Mouse (Mus musculus) G1E (cell line): Measurements from ENCODE around the gene Nup210. TPM values are rescaled to one million over a fixed set of nuclear protein-coding genes. Genes with fewer than 3 reads are reported as not detected.

Source experiments
- ATAC-seq: 2 replicates; pipeline ENCODE4 v1.8.0; 2016; ENCODE audit warnings: mild to moderate bottlenecking; ENCODE audit not compliant: insufficient number of reproducible peaks, poor library complexity, low FRiP score, severe bottlenecking; ENCODE audit errors: extremely low read depth
- DNase-seq: peaks from one replicate; pipeline ENCODE4 v3.0.0; 2012; ENCODE audit warnings: low spot score
- H3K27me3 ChIP-seq: 2 replicates; pipeline ENCODE4 v1.6.1; 2012; ENCODE audit warnings: mild to moderate bottlenecking, low read length, inconsistent platforms; ENCODE audit not compliant: insufficient read depth
- H3K36me3 ChIP-seq: replicated peaks from 2 replicates; pipeline ENCODE3; 2012; ENCODE audit warnings: mild to moderate bottlenecking, inconsistent platforms
- H3K4me1 ChIP-seq: 2 replicates; pipeline ENCODE4 v1.6.1; 2012; ENCODE audit warnings: low read depth, low read length, inconsistent platforms, mixed read lengths; ENCODE audit not compliant: insufficient read depth
- H3K4me3 ChIP-seq: 2 replicates; pipeline ENCODE4 v1.5.1; 2012; ENCODE audit warnings: low read depth, mild to moderate bottlenecking, inconsistent platforms, low read length, moderate library complexity, mixed read lengths
- H3K9me3 ChIP-seq: replicated peaks from 2 replicates; pipeline ENCODE4 v1.6.1; 2012; ENCODE audit warnings: inconsistent platforms
- CTCF ChIP-seq: IDR thresholded peaks from 2 replicates; pipeline ENCODE4 v1.5.1; 2012; ENCODE audit warnings: low read depth, low read length, inconsistent platforms, mixed read lengths
- GATA1 ChIP-seq: IDR thresholded peaks from 2 replicates; pipeline ENCODE4 v1.6.1; 2012; ENCODE audit warnings: borderline replicate concordance, low read length, inconsistent platforms, mixed read lengths
- GATA2 ChIP-seq: IDR thresholded peaks from 2 replicates; pipeline ENCODE4 v1.6.1; 2012; ENCODE audit warnings: low read depth, low read length, inconsistent platforms, borderline replicate concordance
- POLR2AphosphoS5 ChIP-seq: IDR thresholded peaks from 2 replicates; pipeline ENCODE4 v1.6.1; 2012; ENCODE audit warnings: low read depth, low read length, inconsistent platforms; ENCODE audit not compliant: insufficient replicate concordance
- TAL1 ChIP-seq: conservative IDR thresholded peaks from 2 replicates; pipeline ENCODE4 v1.6.1; 2012; ENCODE audit warnings: low read depth, low read length, inconsistent platforms, mixed read lengths
- polyA plus RNA-seq: library from polyadenylated mRNA; stranded (reverse); fragments of >175 nt; gene quantifications from 2 replicates; pipeline ENCODE4 v1.2.3, GENCODE M21; 2012
- total RNA-seq, 2 experiments: library from RNA; stranded (forward) in 1 of 2; stranded (reverse) in 1 of 2; fragments of 200-1000 nt in 1 of 2; fragments of >200 nt in 1 of 2; fragmentation: Nextera tagmentation in 1 of 2; gene quantifications; 2 replicates each; pipeline ENCODE4 v1.2.3; 2014 to 2017

Nup210 gene
- total RNA-seq (2014; fragmentation: Nextera tagmentation) (97.7 and 114 TPM in 2 replicates), total RNA-seq (2017) (29.7 and 34.6 TPM in 2 replicates), polyA plus RNA-seq (44.3 and 90.0 TPM in 2 replicates)

DNA sequence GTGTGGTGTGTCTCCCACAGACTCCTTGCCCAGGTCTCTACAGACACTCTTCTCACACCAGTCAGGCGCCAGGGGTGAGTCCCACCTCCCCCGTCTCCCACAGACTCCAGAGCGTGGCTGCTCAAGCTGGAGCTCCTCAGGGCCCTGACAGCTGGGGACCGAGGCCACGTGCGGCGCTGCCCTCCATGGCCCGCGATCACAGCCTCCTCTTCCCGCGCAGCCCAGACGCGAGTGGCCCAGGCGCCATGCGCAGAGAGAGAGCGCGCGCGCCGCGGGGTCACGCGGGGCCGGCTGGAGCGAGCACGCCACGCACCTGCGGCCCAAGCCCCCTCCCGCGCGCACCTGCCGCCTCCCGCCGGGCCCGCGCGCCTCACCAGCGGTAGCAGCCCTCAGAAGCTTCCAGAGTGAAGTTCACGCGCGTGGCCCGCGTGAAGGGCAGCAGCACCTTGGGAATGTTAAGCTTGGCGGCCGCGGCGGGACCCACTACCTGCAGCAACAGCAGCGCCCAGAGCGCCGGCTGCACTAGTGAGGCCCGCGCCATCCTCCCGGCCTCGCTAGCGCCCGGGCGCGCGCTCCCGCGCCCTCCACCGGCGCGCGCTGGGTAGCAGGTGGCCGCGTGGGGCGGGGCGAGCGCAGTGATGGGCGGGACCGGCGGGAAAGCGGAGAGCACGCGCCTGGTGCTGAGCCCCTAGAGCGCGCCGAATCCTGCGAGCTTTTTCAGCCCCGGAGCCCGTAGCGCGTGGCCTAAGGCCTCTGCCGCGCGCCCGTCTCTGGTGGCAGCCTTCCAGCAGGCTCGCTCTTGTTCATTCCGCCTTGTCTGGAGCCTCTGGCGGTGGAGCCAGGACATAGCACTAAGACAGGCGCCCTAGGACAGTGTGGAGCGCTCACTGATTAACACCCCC is at the start of gene Nup210:
Gene Nup210, minus strand, starts transcription at position 586 of the 902 bp plus-strand sequence.
- H3K27me3 ChIP-seq = peaks cover 4% of the 10 kb centered on the region; the same call in 1 of the 2 replicates
- 0 out of 2 replicates have a peak, but pooled peaks cover under 1% of the 10 kb centered on the region for H3K9me3 ChIP-seq
- H3K4me3 ChIP-seq = peak within 1 kb of the TSS; percentile 87
- ATAC-seq = peak; percentile 64
- H3K36me3 ChIP-seq = peaks cover 16% of the 10 kb centered on the region
- peaks cover 55% of the 10 kb centered on the region for H3K4me1 ChIP-seq
- DNase-seq = peak; percentile 90
- TF ChIP-seq GATA2 = no peak
- no peak for TF ChIP-seq CTCF
- TF ChIP-seq GATA1 = no peak
- no peak for TF ChIP-seq TAL1
- TF ChIP-seq POLR2AphosphoS5 = no peak

DNA sequence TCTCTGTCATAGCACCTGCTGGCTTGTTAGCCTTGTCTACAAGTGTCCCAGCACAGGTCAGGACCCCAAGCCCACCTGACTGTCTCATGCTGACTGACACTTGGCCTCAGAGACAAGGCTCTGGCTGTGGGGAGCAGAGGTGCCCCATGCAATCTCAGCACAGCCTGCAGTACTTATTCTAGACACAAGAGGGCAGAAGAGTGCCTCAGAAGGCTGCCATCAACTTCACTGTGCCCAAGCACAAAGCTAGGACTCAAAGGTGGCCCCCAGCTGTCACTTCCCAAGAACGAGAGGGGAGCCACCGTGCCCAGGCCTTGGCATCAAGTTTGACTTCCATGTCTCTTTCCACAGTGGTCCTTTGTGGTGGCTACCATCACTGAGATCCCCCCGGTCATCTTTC is 48.6 kb upstream of the Nup210 start:
- H3K36me3 ChIP-seq = no peaks in the 10 kb centered on the region
- peaks cover 41% of the 10 kb centered on the region for H3K4me1 ChIP-seq
- H3K9me3 ChIP-seq = no peaks in the 10 kb centered on the region
- H3K4me3 ChIP-seq = no peak overlapping the region
- peak; percentile 35 for DNase-seq
- no peak for ATAC-seq
- peaks cover 8% of the 10 kb centered on the region for H3K27me3 ChIP-seq
- TF ChIP-seq POLR2AphosphoS5 (no peak), CTCF (peak; percentile 95), GATA1 (no peak)

DNA sequence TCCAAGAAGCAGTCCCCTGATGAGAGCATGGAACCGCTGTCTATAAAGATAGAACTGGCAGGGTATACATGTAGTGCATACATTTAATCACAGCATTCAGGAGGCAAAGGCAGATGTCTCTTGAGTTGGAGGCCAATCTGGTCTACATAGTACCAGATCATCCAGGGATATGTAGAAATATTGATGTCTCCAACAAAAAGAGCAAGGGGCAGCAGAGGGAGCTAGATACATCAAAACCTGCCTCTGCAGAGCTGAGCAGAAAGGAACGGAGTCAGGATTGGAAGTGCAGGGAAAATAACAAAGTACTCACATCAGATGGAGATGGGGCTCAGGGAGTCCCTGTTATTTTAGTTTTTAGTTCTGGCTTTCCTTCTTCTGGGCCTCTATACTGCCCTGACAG is 48.0 kb upstream of the Nup210 start:
- Histone ChIP-seq H3K36me3 (no peaks in the 10 kb centered on the region), H3K4me1 (peaks cover 41% of the 10 kb centered on the region), H3K27me3 (peaks cover 8% of the 10 kb centered on the region), H3K9me3 (no peaks in the 10 kb centered on the region), H3K4me3 (no peak overlapping the region)
- DNase-seq (no peak), ATAC-seq (no peak)
- no peak for TF ChIP-seq POLR2AphosphoS5
- TF ChIP-seq TAL1 = no peak
- no peak for TF ChIP-seq GATA2

DNA sequence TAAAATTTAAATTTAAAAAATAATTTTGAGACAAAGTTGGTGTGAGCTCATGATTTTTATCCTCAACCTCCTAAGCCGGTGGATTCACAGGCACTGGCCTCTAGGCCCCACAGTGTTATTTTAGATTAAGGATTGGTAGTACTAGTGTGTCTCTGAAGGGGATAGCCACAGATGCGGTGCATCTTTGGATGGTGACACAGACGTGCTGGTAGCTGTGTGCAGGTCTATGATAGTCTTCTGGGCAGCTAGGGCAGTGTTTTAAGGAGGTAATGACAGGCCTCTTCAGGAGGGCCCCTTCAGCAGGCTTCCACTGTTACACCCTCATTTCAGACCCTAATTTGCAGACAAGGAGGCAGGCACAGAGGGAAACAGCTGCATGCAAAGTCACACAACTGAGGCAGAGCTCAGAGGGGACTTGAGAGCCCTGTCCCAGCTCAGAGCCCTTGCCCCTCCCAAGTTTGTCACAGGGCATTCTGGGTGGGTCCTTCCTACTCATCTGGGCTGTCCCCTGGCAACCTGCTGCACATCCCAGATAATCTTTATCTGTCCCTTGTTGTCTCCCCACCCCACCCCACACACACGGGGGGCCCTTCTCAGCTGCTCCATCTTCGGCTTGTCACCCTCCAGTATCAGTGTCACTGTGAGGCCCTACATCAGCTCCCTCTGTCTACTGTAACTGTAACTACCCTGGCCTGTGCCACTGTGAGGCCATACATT is 46.7 kb upstream of the Nup210 start:
- H3K36me3 ChIP-seq = no peaks in the 10 kb centered on the region
- peaks cover 6% of the 10 kb centered on the region; the same call in 1 of the 2 replicates for H3K27me3 ChIP-seq
- ATAC-seq (peak; percentile 71), DNase-seq (no peak)
- peak overlapping the region; percentile 35; the same call in 1 of the 2 replicates for H3K4me3 ChIP-seq
- TF ChIP-seq TAL1 = peak; percentile 67
- no peak for TF ChIP-seq POLR2AphosphoS5
- H3K9me3 ChIP-seq = no peaks in the 10 kb centered on the region
- peaks cover 48% of the 10 kb centered on the region for H3K4me1 ChIP-seq

DNA sequence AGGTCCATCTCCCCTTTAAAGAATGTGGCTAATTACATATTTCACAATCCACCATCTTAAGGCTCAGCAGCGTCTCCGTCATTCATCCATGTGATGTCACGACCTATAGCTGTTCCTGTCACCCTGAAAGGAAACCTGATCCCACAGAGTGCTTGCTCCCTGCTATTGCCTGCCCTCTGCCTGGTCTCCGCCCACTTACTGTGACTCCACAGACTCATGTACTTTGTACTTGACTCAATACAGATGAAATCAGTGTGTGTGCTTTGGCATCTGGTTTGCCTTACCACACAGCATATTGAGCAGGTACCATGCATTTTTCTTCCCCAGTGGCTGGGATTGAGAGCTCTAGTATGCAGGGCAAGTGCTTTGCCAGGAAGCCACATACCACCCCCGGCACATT is 45.7 kb upstream of the Nup210 start:
- no peak overlapping the region for H3K4me3 ChIP-seq
- ATAC-seq = no peak
- H3K4me1 ChIP-seq = peaks cover 51% of the 10 kb centered on the region
- peaks cover 11% of the 10 kb centered on the region; the same call in 1 of the 2 replicates for H3K27me3 ChIP-seq
- DNase-seq = no peak
- TF ChIP-seq POLR2AphosphoS5 = no peak
- TF ChIP-seq GATA1 = no peak
- TF ChIP-seq CTCF = no peak
- TF ChIP-seq TAL1 = no peak
- no peak for TF ChIP-seq GATA2
- H3K9me3 ChIP-seq = no peaks in the 10 kb centered on the region
- H3K36me3 ChIP-seq = no peaks in the 10 kb centered on the region

DNA sequence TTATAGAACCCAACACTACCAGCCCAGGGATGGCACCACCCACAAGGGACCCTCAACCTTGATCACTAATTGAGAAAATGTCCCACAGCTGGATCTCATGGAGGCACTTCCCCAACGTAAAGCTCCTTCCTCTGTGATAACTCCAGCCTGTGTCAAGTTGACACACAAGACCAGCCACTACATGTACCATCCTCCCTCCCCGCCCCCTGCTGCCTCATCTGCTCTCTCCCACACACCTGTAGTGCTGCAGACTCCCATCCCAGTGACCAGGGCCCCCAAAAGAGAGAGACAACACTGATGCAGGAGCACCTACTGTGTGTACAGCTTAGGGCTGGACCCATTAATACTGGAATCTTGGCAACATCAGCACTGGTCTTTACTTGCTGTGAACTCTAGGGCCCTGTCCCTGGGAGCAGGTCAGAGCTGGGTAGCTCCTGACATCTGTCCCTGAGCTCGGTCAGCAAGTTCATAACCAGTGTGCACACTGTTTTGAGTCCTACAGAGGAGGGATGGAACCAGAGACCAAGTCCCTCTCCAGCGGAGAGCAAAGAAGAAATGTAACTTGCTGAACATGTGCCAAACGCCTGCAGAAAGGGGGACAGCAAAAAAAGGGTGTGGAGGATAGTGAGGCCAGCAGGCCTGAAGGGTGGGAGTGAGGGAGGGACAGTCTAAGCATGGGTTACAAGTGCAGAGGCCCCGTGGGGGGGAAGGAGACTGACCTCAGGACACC is 45.0 kb upstream of the Nup210 start:
- peaks cover 17% of the 10 kb centered on the region; the same call in 1 of the 2 replicates for H3K27me3 ChIP-seq
- H3K4me3 ChIP-seq = no peak overlapping the region
- no peaks in the 10 kb centered on the region for H3K9me3 ChIP-seq
- H3K4me1 ChIP-seq = peaks cover 57% of the 10 kb centered on the region
- no peak for DNase-seq
- no peak for ATAC-seq
- TF ChIP-seq TAL1 = no peak
- TF ChIP-seq GATA1 = no peak
- TF ChIP-seq GATA2 = no peak
- TF ChIP-seq POLR2AphosphoS5 = no peak
- TF ChIP-seq CTCF = no peak
- H3K36me3 ChIP-seq = no peaks in the 10 kb centered on the region
